Mouse (Mus musculus): ENCODE data around the gene Jph3.

DNA sequence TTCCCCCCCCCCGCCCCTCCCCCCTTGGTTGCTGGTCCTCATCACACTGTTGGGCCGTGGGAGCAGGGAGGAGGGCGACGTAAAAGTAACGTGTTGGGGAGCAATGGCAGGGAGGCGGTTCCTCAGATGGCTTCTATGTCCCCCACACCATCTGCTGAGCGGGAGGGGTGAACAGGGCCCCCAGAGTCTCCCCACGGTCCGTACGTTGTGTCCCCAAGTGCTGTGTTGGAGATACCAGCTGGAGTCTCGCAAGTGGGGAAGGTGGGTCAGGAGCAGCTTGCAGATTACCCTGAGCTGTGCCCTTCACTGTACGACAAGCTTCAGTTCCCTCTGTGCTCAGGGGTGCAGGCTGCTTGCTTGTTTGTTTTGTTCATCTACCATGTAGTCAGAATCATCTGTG is 5.6 kb upstream of the Jph3 start:
- TF ChIP-seq CTCF (conservative IDR thresholded peaks at IDR 0.05; ENCODE audit: insufficient read depth, insufficient read length, low read depth, low read length): no peak
- no peak for TF ChIP-seq POLR2A (IDR thresholded peaks at IDR 0.05; ENCODE audit: low read depth, low read length)

Data from kidney, adult 2 months (tissue).